Mouse (Mus musculus) stomach, postnatal 0 days (tissue): ENCODE results near the gene Espnl.

ENCODE experiments used
- CTCF ChIP-seq: IDR thresholded peaks from 2 replicates; pipeline ENCODE4 v1.5.1; 2016; ENCODE audit warnings: antibody characterized with exemption, low read depth, mild to moderate bottlenecking, moderate library complexity
- EP300 ChIP-seq: optimal IDR thresholded peaks from 2 replicates; pipeline ENCODE3; 2016; ENCODE audit warnings: antibody characterized with exemption

DNA sequence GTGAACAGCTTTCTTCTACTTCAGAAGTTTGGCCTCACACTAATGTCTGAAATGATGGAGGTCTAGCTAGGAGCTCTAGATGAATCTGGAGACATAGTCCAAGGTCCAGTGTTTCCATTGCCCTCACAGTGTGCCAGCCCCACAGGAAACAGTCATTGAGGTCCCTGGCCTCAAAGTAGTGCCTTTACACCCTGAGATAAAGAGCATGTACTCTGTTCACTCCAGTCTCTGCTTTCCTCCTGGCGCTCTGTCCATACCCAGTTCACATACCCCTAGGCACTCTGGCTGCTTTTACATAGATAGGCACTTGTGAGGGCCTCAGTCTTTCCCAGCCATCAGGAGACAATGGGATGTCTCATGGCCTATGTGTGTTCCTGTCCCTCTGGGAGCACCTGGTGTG lies 32.5 kb upstream of the Espnl start:
- TF ChIP-seq CTCF: no peak
- TF ChIP-seq EP300: no peak
